Mouse (Mus musculus): ENCODE data around the gene 4930572O03Rik.
"Not testable (repeated sequence)": the region's sequence is repeated elsewhere in the genome, so short reads cannot be mapped to it uniquely, and the experiment has no call there.

Gene 4930572O03Rik

DNA sequence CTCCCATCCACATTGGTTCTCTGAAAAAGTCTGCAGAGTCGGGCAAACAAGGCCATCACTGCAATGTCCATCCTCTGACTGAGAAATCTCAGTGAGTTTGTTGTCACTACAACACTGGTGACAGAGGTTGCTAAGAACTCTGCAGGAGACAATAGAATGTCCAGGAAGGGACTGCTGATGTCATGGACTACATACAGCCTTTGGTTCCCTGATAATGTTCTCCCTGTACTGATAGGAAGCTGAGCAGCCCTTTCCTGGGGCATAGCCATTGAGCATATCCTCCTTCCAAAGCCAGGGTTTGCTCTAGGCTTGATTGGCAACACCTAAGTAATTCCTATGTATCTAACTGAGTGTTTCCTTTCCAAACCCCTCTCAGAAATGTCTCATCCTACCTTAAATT lies at the start of gene 4930572O03Rik:
Gene 4930572O03Rik (minus strand): TSS at position 101 of the 400 bp plus-strand sequence.
- DNase-seq: not testable (repeated sequence)

DNA sequence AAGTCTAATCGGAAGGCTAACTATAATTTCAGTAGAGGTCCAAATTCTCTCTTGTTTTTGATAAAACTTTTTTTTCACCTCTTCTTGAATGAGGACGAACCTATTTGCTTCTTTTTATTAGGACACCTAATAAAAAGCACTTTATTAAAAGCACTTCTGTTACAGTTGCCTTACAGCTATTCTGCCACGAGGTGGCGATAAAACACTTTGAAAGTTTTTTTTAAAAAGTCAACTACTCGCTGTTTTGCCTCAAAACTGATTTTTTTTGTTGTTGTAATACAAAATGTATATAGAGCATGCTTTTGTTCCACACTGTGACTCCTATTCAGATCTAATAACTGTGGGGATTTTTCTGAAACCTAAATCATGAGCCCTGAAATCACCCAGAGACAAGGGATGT lies 46.0 kb upstream of the 4930572O03Rik start:
- DNase-seq: peak in 1 of 2 experiments; percentile 6

DNA sequence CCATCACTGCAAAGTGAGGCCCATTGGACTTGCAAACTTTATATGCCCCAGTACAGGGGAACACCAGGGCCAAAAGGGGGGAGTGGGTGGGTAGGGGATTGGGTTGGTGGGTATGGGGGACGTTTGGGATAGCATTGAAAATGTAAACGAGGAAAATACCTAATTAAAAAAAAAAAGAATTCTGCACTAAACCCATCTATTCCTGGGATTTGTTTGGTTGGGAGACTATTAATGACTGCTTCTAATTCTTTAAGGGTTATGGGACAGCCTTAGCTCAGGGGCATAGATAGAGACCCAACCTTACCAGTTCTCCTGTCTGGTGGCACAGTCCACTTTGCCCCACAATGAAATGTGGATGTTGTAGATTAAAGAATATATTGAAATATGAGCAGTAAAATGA lies 40.9 kb upstream of the 4930572O03Rik start:
- DNase-seq: not testable (repeated sequence)

DNA sequence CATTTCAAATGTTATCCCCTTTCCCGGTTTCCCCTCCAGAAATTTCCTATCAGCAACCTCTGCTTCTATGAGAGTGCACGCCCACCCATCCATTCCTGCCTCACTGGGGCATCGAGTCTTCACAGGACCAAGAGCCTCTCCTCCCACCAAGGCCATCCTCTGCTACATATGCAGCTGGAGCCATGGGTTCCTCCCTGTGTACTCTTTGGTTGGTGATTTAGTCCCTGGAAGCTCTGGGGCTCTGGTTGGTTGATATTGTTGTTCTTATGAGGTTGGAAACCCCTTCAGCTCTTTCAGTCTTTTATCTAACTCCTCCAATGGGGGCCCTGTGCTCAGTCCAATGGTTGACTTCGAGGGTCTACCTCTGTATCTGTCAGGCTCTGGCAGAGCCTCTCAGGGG lies 35.0 kb upstream of the 4930572O03Rik start:
- DNase-seq: not testable (repeated sequence)

DNA sequence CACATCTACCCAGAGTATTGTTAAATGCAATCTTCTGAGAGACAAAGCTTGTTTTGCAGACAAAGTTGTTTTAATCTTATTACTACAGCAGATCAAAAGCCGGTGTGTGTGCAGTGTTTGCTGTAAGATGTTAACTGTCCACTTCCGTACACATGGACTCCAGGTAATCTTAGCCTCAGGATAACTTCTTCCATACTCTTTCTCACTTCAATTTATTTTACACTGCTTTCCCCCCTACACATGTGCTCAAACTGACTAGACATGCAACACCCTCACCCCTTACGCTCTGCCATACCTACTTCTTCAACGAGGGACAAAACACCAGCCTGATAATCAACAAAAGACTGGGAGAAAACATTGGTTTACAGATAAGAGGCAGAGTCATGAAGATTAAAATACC lies 34.0 kb upstream of the 4930572O03Rik start:
- not testable (repeated sequence) for DNase-seq

DNA sequence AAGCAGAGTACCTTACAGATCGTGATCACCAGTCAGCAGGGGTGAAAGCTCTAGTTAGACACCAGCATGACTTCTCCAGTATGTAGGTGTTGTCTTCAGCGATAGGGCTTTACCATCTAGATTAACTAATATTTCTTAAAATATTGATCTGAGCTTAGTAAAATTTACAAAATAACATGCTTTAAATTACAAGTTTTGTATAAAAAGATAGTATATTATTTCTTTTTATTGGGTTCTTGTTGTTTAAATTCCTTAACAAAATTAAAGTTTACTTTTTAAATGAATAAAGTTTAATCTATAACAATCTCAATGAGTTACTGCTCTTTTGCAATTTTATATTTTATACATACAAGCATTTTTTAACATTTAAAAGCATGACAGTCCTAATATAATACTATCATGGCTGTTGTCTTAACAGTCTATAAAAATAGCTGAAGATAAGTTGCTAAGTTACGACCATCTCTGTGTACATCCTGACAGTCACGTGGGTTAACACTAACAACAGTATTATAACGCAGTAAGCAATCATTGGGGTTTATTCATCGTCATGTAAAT lies 32.9 kb upstream of the 4930572O03Rik start:
- not testable (repeated sequence) for DNase-seq

DNA sequence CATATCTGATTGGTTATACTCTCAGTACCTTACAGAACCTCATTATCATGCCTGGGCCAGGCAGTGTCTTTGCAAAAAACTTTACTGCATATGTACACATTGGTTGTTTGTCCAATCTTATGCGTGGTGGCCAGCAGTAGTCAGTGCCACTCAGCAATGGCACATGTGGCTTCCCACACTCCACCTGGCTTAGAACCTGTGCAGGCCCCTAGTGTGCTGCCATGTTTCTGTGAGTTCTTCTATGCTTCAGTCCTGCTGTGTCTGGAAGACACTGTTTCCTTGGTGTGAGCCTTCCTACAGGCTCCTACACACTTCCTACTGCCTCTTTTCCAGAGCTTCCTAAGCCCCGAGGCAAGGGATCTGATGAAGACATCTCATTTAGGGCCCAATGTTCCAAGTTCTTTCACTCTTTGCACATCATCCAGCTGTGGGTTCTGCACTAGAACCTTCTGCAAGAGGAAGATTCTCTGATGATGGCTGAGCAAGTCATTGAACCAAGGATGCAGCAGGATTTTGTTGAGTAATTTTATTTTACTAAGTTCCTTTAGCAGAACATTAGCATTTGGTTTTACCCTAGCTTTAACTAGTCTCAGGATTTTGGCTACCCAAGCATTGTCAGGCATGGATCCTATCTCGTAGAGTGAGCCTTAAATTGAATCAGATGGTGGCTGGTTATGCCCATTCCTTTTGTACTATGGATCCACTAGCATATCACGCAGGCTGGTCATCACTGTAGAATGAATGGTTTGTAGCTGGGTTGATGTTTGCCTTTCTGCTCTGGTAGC lies 32.2 kb upstream of the 4930572O03Rik start:
- DNase-seq: not testable (repeated sequence)

DNA sequence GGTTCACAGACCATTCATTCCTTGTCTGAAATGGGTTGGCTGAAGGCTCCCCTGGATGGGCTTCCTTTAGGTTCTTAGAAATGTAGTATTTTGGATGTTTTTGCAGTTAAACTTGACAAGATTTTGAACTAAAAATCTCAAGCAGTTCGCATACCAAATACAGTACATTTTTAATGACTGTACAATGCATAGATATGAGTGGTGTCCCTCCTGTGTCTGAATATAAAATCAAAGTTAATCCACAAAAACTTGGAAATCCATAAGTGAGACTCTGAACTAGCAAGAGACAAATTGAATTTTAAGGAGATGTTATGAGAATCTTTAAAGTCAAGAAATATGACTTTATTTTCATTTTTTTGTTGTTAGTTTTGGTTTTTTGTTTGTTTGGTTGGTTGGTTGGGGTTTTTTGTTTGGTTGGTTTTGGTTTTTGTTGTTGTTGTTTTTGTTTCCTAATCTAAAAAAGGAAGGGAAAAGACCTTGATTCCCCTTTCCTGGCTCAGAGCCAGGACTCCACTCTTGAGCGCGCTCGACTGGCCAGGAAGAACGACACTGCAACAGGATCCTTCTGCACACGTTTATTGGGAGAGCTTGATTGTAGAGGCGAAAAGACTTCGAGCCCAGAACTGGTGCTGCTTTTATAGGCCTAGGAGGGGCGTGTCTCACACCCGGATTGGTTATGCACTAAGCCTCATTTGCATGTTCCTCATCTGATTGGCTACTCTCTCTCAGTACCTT lies 24.6 kb upstream of the 4930572O03Rik start:
- DNase-seq: not testable (repeated sequence)

DNA sequence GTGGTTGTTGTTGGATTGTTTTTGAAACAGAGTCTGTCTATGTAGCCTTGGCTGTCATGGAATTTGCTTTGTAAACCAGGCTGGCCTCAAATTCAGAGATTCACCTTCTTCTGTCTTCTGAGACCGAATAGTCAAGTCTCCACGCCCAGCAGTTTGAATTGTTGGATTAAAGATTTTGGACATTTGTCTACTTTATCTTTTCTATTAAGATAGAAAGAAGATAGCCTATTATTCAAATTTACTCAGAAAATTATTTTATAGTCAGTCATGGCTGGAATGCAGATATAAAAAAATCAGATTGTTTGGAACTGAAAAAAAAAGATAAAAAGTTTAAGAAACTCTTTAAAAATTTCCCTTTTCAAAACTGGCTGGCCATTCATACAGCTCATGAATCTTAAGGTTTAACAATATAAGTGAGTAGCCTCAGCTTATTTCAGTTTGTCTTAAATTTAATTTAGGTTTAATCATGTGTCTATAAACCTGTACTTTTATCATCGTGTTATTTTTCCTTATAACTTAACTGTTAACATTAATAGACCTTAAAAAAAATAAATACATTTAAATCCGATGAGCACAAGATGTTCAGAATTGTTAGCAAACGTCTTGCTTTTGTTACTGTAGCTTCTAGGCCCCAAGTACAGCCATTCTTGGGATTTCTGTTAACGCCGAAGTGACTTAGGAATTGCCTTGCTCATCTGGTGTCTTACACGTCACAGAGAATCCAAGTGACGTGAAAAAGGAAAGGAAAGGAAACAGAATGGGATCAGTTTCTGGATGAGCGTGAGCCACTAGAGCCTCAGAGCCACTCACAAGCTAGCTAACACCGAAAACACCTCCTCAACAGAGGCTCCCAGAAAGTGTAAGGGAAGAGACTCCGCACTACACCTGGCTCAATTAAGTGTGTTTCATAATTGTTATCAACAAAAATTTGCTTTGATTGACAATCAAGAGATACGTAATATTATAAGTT lies 23.4 kb upstream of the 4930572O03Rik start:
- not testable (repeated sequence) for DNase-seq

DNA sequence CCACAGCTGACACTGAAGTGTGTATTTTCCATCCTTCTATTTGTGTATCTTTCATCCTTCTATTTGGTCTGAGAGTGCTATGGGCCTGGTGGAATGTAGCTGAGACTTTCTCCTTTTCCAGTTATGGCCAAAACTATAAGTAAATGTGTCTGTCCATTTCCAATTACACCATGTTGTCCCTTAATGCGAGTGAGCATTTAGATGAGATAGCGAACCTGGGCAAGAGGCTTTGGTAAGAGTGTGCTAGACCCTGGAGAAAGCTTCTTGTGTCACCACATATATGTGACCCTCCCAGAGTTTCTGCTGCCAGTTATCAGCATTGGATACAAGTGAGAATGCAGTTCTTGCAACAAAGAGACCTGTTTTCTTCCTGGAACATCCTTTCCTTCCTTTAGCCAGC lies 22.0 kb upstream of the 4930572O03Rik start:
- DNase-seq: not testable (repeated sequence)

DNA sequence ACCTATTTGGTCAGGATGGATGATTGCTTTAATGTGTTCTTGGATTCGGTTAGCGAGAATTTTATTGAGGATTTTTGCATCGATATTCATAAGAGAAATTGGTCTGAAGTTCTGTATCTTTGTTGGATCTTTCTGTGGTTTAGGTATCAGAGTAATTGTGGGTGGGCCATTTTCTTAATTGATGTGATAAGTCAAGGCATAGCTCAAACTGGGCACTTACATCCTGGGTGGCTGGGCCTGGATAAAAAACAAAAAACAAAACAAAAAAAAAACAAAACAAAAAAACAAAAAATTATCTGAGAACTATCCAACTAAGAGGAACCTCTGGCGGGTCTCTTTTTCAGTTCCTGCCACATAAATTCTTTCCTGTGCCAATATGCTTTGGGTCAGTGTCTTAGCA lies 20.9 kb upstream of the 4930572O03Rik start:
- DNase-seq: not testable (repeated sequence)

DNA sequence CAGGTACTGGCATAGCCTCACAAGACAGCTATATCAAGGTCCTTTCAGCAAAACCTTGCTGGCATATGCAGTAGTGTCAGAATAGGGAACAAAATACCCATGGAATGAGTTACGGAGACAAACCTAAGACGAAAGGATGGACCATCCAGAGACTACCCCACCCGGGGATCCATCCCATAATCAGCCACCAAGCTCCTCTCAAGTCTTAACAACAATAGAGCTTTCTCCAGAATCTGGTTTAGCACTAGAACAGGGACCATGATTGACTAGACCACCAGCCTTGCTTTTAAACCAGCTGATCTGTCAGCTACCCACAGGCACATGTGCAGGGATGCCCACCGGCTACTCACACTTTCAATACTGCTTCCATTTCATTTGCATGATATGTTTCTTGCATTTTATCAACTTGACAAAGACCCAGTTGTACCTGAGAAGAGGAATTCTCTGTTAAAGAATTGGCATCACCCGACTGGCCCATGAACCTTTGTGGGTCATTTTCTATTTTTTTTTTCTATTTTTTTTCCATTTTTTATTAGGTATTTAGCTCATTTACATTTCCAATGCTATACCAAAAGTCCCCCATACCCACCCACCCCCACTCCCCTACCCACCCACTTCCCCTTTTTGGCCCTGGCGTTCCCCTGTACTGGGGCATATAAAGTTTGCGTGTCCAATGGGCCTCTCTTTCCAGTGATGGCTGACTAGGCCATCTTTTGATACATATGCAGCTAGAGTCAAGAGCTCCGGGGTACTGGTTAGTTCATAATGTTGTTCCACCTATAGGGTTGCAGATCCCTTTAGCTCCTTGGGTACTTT lies 17.8 kb upstream of the 4930572O03Rik start:
- DNase-seq: not testable (repeated sequence)

DNA sequence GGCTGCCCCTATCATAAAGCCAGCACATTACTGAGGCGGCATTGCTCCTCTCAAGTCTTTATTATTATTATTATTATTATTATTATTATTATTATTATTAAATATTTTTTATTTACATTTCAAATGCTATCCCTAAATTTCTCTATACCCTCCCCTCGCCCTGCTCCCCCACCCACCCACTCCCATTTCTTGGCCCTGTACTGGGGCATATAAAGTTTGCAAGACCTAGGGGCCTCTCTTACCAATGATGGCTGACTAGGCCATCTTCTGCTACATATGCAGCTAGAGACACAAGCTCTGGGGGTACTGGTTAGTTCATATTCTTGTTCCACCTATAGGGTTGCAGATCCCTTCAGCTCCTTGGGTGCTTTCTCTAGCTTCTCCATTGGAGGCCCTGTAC lies 17.1 kb upstream of the 4930572O03Rik start:
- DNase-seq: not testable (repeated sequence)

DNA sequence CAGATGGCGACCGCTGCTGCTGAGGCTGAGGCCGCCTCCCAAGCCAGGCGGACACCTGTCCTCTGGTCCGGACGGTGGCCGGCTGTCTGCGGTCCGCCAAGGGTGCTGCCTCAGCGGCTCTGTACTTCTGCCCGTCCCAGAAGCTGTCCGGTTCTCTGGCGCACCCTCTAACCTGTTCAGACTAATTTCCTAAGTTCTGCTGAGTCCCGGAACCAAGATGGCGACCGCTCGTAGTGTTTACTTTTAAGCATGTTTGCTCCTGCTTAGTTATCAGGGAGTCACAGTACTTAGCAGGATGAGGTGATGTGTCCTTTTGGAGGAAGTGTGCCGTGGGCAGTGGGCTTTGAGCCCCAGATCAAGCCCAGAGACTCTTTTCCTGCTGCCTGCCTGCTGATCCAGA lies 13.9 kb upstream of the 4930572O03Rik start:
- DNase-seq: not testable (repeated sequence)

DNA sequence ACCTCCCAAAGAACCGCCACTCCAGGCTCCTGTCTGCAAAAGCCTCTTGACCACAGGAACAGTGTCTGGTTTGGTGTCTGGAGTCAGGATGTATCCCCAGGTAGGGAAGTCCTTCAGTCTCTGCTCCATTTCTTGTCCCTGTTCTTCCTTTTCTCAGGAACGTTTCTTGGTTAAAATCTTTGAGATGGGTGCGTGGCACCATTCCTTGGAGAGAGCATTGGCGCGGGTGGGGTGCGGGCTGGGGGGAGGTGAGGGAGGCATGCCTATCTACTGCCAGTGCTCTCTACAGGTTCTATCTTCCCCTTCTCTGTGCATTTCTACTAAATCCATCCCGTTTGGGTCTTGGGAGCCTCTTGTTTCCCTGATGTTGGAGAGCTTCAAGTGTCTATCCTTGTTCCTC lies 7.0 kb upstream of the 4930572O03Rik start:
- DNase-seq: not testable (repeated sequence)

DNA sequence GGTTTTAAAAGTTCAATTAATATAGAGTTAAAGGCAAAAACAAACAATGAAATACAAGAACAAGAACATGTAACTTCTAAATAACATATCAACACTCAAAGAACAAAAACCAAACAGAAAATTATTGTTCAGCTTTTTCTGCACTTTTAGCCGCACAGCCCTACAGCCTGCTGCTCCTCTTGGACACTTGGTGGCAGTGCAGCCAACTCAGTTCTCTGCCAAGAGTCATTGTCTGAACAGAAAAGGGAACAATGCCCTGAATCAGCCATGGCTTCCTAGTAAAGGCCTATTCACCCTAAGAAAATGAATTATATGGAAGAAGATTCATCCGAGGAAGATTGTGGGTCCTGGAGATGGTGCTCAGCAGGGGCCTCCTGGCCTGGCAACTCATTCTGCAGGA lies 4.5 kb downstream of the 4930572O03Rik start:
- not testable (repeated sequence) for DNase-seq

DNA sequence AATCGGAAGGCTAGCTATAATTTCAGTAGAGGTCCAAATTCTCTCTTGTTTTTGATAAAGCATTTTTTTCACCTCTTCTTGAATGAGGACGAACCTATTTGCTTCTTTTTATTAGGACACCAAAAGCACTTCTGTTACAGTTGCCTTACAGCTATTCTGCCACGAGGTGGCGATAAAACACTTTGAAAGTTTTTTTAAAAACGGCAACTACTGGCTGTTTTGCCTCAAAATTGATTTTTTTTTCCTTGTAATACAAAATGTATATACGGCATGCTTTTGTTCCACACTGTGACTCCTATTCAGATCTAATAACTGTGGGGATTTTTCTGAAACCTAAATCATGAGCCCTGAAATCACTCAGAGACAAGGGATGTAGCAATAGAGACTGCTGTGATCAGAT lies 11.2 kb downstream of the 4930572O03Rik start:
- not testable (repeated sequence) for DNase-seq

DNA sequence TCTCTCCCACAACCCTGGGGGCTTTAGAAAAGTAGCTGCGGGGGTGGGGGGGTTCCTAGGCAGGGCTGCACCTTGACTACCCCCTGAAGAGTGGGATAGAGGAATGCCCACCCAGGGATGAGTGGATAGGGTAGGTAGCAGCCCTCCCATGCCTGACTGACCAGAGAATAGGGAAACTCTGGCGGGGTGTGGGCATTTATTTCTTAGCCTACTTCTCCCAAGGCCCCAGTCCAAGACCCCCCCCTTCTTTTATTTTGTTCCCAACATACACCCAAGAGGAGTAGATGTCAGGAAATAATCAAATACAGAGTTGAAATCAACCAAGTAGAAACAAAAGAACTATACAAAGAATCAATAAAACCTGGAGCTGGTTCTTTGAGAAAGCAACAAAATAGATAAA lies 19.2 kb downstream of the 4930572O03Rik start:
- not testable (repeated sequence) for DNase-seq

DNA sequence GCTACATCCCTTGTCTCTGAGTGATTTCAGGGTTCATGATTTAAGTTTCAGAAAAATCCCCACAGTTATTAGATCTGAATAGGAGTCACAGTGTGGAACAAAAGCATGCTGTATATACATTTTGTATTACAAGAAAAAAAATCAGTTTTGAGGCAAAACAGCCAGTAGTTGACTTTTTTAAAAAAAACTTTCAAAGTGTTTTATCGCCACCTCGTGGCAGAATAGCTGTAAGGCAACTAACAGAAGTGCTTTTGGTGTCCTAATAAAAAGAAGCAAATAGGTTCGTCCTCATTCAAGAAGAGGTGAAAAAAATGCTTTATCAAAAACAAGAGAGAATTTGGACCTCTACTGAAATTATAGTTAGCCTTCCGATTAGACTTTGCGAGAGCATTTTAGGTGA lies 26.8 kb downstream of the 4930572O03Rik start:
- not testable (repeated sequence) for DNase-seq

DNA sequence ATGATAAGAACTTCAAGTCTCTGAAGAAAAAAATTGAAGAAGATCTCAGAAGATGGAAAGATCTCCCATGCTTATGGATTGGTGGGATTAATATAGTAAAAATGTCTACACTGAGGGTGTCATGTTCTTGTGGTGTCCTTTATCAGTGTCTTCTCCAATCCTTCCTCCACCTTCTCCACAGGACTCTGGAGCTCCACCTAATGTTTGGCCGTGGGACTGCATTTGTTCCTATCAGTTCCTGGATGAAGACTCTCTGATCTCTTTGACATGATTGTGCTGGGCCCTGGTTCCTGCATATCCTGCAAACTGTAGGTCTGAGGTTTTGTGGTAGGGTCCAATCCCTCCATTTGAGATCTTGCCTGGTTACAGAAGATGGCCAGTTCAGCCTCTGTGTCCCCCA lies 28.7 kb downstream of the 4930572O03Rik start:
- peak in 1 of 2 experiments; percentile 20 for DNase-seq

DNA sequence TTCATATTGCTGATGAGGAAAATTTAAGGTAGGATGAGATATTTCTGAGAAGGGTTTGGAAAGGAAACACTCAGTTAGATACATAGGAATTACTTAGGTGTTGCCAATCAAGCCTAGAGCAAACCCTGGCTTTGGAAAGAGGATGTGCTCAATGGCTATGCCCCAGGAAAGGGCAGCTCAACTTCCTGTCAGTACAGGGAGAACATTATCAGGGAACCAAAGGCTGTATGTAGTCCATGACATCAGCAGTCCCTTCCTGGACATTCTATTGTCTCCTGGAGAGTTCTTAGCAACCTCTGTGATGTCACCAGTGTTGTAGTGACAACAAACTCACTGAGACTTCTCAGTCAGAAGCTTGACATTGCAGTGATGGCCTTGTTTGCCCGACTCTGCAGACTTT lies 38.1 kb downstream of the 4930572O03Rik start, which contains the start of gene Speer4d:
Gene Speer4d (plus strand): TSS at position 301 of the 400 bp plus-strand sequence.
- DNase-seq: not testable (repeated sequence)
